Comparison of ENCODE assay signal across 19 mouse cellular contexts in genomic region chr6:7863354-7863753, GRCm38 (mm10). TPM values are rescaled to one million over a fixed set of nuclear protein-coding genes. Genes with fewer than 3 reads are reported as not detected.
DNase-seq lines count a peak whose midpoint lies in the region; ATAC-seq and TF ChIP-seq lines count a peak whose summit lies in the region.
"Had no signal": no experiment of that assay in that cellular context is flagged by ENCODE, and none has a peak within 500 bp of the region (broad histone marks: within the 10 kb centered on the region; RNA-seq: fewer than 3 reads in every experiment).

No protein-coding gene starts in this region.

- ATAC-seq in embryonic facial prominence, embryonic 14.5 days (ENCODE audit: low read depth): 0 out of 2 replicates have a peak, but pooled peaks have one; percentile 44
- ATAC-seq in heart, embryonic 14.5 days (ENCODE audit: insufficient number of reproducible peaks, insufficient read depth, low FRiP score, low read depth): no peak; the same call in 1 of the 2 replicates
- no peak for ATAC-seq in heart, embryonic 11.5 days (replicated peaks; ENCODE audit: insufficient number of reproducible peaks, low FRiP score, low TSS enrichment)
- ATAC-seq: CD4-positive, CD25-positive, alpha-beta regulatory T cell, adult 4 months; intestine, postnatal 0 days had no signal

- no peak overlapping the region for H3K27ac ChIP-seq in embryonic facial prominence, embryonic 14.5 days (replicated peaks; ENCODE audit: low read depth, low read length)
- no peak overlapping the region for H3K27ac ChIP-seq in embryonic facial prominence, embryonic 10.5 days (replicated peaks)
- peak overlapping the region; percentile 64 to 72 for H3K27ac ChIP-seq in heart, embryonic 14.5 days (replicated peaks in 1 of 2; ENCODE audit: control insufficient read depth in 1 of 2, insufficient read depth in 1 of 2, low read depth in 2 of 2, low read length in 2 of 2)
- H3K27ac ChIP-seq in heart, embryonic 11.5 days (ENCODE audit: low read depth, low read length): no peak overlapping the region
- 0 out of 2 replicates have a peak overlapping the region, but pooled peaks have one; percentile 14 for H3K27ac ChIP-seq in thymus, adult 2 months (ENCODE audit: control insufficient read depth, insufficient read depth, low read length)
- H3K27ac ChIP-seq: embryonic facial prominence, embryonic 13.5 days; layer of hippocampus, adult 2 months; liver, embryonic 13.5 days; midbrain, embryonic 12.5 days; stomach, postnatal 0 days had no signal

- H3K9ac ChIP-seq in embryonic facial prominence, embryonic 14.5 days (ENCODE audit: low read depth, low read length): no peak overlapping the region
- no peak overlapping the region for H3K9ac ChIP-seq in heart, embryonic 14.5 days (ENCODE audit: low read length)
- H3K9ac ChIP-seq in heart, embryonic 11.5 days (ENCODE audit: low read depth, low read length): no peak overlapping the region
- H3K9ac ChIP-seq: embryonic facial prominence, embryonic 13.5 days; liver, embryonic 13.5 days; lung, embryonic 14.5 days; midbrain, embryonic 12.5 days had no signal

- H3K9me3 ChIP-seq in embryonic facial prominence, embryonic 14.5 days (ENCODE audit: control insufficient read depth, low read length): no peaks in the 10 kb centered on the region
- no peaks in the 10 kb centered on the region for H3K9me3 ChIP-seq in embryonic facial prominence, embryonic 10.5 days
- no peaks in the 10 kb centered on the region for H3K9me3 ChIP-seq in heart, embryonic 14.5 days (ENCODE audit: control insufficient read depth, low read length)
- no peaks in the 10 kb centered on the region for H3K9me3 ChIP-seq in heart, embryonic 11.5 days (replicated peaks; ENCODE audit: control insufficient read depth, low read length)
- H3K9me3 ChIP-seq: embryonic facial prominence, embryonic 13.5 days; liver, embryonic 13.5 days; midbrain, embryonic 12.5 days had no signal

- 84% methylated on average over 4 of the region's 4 CpGs for WGBS in embryonic facial prominence, embryonic 14.5 days
- 81% methylated on average over 4 of the region's 4 CpGs for WGBS in embryonic facial prominence, embryonic 10.5 days
- 65% methylated on average over 4 of the region's 4 CpGs for WGBS in heart, embryonic 14.5 days
- 90% methylated on average over 4 of the region's 4 CpGs for WGBS in heart, embryonic 11.5 days (ENCODE audit: insufficient replicate concordance)
- 92% methylated on average over 4 of the region's 4 CpGs for WGBS in thymus, adult 2 months

- no peak for TF ChIP-seq CTCF in thymus, adult 2 months (IDR thresholded peaks at IDR 0.05; ENCODE audit: borderline replicate concordance, control insufficient read depth, extremely low read depth, insufficient read depth, low read length, poor library complexity)

- H3K4me2 ChIP-seq in embryonic facial prominence, embryonic 14.5 days (ENCODE audit: low read depth, low read length): no peak overlapping the region
- no peak overlapping the region for H3K4me2 ChIP-seq in heart, embryonic 14.5 days (ENCODE audit: low read length)
- H3K4me2 ChIP-seq in heart, embryonic 11.5 days: no peak overlapping the region
- H3K4me2 ChIP-seq: embryonic facial prominence, embryonic 13.5 days; liver, embryonic 13.5 days; lung, embryonic 14.5 days; midbrain, embryonic 12.5 days had no signal

- TF ChIP-seq POLR2A in thymus, adult 2 months (IDR thresholded peaks at IDR 0.05; ENCODE audit: control insufficient read depth, extremely low read depth, insufficient read depth, low read length, poor library complexity): no peak

- H3K4me3 ChIP-seq in embryonic facial prominence, embryonic 14.5 days (ENCODE audit: low read depth, low read length): no peak overlapping the region
- H3K4me3 ChIP-seq in embryonic facial prominence, embryonic 10.5 days: no peak overlapping the region
- H3K4me3 ChIP-seq in heart, embryonic 14.5 days (ENCODE audit: control insufficient read depth in 1 of 2, insufficient read depth in 1 of 2, low read depth in 1 of 2, low read length in 2 of 2): no peak overlapping the region
- no peak overlapping the region for H3K4me3 ChIP-seq in heart, embryonic 11.5 days (ENCODE audit: low read depth, low read length)
- no peak overlapping the region for H3K4me3 ChIP-seq in thymus, adult 2 months (ENCODE audit: control insufficient read depth, insufficient read depth, low read length)
- H3K4me3 ChIP-seq: embryonic facial prominence, embryonic 13.5 days; layer of hippocampus, adult 2 months; liver, embryonic 13.5 days; midbrain, embryonic 12.5 days had no signal

- no peaks in the 10 kb centered on the region for H3K27me3 ChIP-seq in embryonic facial prominence, embryonic 14.5 days (replicated peaks; ENCODE audit: control insufficient read depth, insufficient read depth, low read length)
- H3K27me3 ChIP-seq in embryonic facial prominence, embryonic 10.5 days (replicated peaks; ENCODE audit: low read depth, poor library complexity, severe bottlenecking): no peaks in the 10 kb centered on the region
- no peaks in the 10 kb centered on the region for H3K27me3 ChIP-seq in heart, embryonic 14.5 days (ENCODE audit: control insufficient read depth, insufficient read depth, low read length)
- no peaks in the 10 kb centered on the region for H3K27me3 ChIP-seq in heart, embryonic 11.5 days (ENCODE audit: control insufficient read depth, insufficient read depth, low read length)
- no peaks in the 10 kb centered on the region for H3K27me3 ChIP-seq in thymus, adult 2 months (ENCODE audit: control insufficient read depth, insufficient read depth, low read length)
- H3K27me3 ChIP-seq: embryonic facial prominence, embryonic 13.5 days; liver, embryonic 13.5 days; midbrain, embryonic 12.5 days had no signal

- peaks cover 7% of the 10 kb centered on the region; the same call in 1 of the 2 replicates for H3K4me1 ChIP-seq in embryonic facial prominence, embryonic 14.5 days (ENCODE audit: control insufficient read depth, insufficient read depth, low read length)
- H3K4me1 ChIP-seq in embryonic facial prominence, embryonic 10.5 days: 0 out of 2 replicates have a peak, but pooled peaks cover 4% of the 10 kb centered on the region
- peaks cover 8 to 36% of the 10 kb centered on the region in 2 experiments for H3K4me1 ChIP-seq in heart, embryonic 14.5 days (ENCODE audit: control insufficient read depth in 2 of 2, insufficient read depth in 2 of 2, low read length in 2 of 2)
- peaks cover 8% of the 10 kb centered on the region; the same call in 1 of the 2 replicates for H3K4me1 ChIP-seq in heart, embryonic 11.5 days (ENCODE audit: control insufficient read depth, insufficient read depth, low read length)
- H3K4me1 ChIP-seq in thymus, adult 2 months (replicated peaks; ENCODE audit: control insufficient read depth, insufficient read depth, low read length): no peaks in the 10 kb centered on the region
- H3K4me1 ChIP-seq: midbrain, embryonic 12.5 days had no signal

- peak; percentile 48 for DNase-seq in embryonic facial prominence, embryonic 14.5 days (ENCODE audit: low spot score)
- no peak for DNase-seq in embryonic facial prominence, embryonic 10.5 days (ENCODE audit: low spot score)
- no peak for DNase-seq in thymus, adult 2 months
- DNase-seq in thymus, postnatal 0 days (ENCODE audit: low spot score): no peak
- DNase-seq in ovary, postnatal 10 days (ENCODE audit: low spot score): no peak
- DNase-seq: cerebellum, adult 2 months; cerebellum, postnatal 25 days; kidney, postnatal 25 days; liver, embryonic 13.5 days; lung, embryonic 14.5 days; right cerebral cortex, postnatal 14 days had no signal

- H3K36me3 ChIP-seq in embryonic facial prominence, embryonic 14.5 days (ENCODE audit: control insufficient read depth, insufficient read depth, low read length): peaks cover 23% of the 10 kb centered on the region; the same call in 1 of the 2 replicates
- peaks cover 28% of the 10 kb centered on the region for H3K36me3 ChIP-seq in embryonic facial prominence, embryonic 10.5 days (replicated peaks)
- H3K36me3 ChIP-seq in heart, embryonic 14.5 days (ENCODE audit: control insufficient read depth, insufficient read depth, low read length): peaks cover 40% of the 10 kb centered on the region
- peaks cover 2% of the 10 kb centered on the region; the same call in 1 of the 2 replicates for H3K36me3 ChIP-seq in heart, embryonic 11.5 days (ENCODE audit: control insufficient read depth, insufficient read depth, low read length)
- peaks cover 28% of the 10 kb centered on the region; the same call in 1 of the 2 replicates for H3K36me3 ChIP-seq in thymus, adult 2 months (ENCODE audit: control insufficient read depth, insufficient read depth, low read length)

RNA-seq across cellular contexts. Expression of gene C1galt1, which starts 18.7 kb away (rescaled TPM):
- 6.1 and 6.8 TPM in 2 replicates for polyA plus RNA-seq in embryonic facial prominence, embryonic 14.5 days (2014; fragmentation: Nextera tagmentation; extraction: Ambion mirVana)
- 2.2 and 2.5 TPM in 2 replicates for polyA plus RNA-seq in embryonic facial prominence, embryonic 10.5 days (2016; fragmentation: Nextera tagmentation; extraction: Ambion mirVana)
- polyA plus RNA-seq in heart, embryonic 14.5 days (2014; fragmentation: Nextera tagmentation; extraction: Ambion mirVana): 7.0 and 7.1 TPM in 2 replicates
- polyA plus RNA-seq in heart, embryonic 11.5 days (2014; fragmentation: Nextera tagmentation; extraction: Ambion mirVana): 4.5 and 5.1 TPM in 2 replicates
- 12.9 and 13.1 TPM in 2 replicates for polyA plus RNA-seq in thymus, adult 2 months (2012; rRNA removed)
- polyA plus RNA-seq in thymus, postnatal 0 days (2015; fragmentation: Nextera tagmentation; extraction: Ambion mirVana): 12.2 and 14.6 TPM in 2 replicates

Comparison
In these comparisons a context has a peak if more than half of its experiments do, and no peak if none do; other contexts are left out.
1. H3K27ac ChIP-seq: peak in heart, embryonic 14.5 days (2 of 2) and thymus, adult 2 months (single experiment); none in embryonic facial prominence, embryonic 14.5 days (single experiment), embryonic facial prominence, embryonic 10.5 days (single experiment) and heart, embryonic 11.5 days (single experiment).